Mouse (Mus musculus): ENCODE results near the gene Fbxo10.
"Not testable (repeated sequence)": the region's sequence is repeated elsewhere in the genome, so short reads cannot be mapped to it uniquely, and the experiment has no call there.

The Fbxo10 gene

DNA sequence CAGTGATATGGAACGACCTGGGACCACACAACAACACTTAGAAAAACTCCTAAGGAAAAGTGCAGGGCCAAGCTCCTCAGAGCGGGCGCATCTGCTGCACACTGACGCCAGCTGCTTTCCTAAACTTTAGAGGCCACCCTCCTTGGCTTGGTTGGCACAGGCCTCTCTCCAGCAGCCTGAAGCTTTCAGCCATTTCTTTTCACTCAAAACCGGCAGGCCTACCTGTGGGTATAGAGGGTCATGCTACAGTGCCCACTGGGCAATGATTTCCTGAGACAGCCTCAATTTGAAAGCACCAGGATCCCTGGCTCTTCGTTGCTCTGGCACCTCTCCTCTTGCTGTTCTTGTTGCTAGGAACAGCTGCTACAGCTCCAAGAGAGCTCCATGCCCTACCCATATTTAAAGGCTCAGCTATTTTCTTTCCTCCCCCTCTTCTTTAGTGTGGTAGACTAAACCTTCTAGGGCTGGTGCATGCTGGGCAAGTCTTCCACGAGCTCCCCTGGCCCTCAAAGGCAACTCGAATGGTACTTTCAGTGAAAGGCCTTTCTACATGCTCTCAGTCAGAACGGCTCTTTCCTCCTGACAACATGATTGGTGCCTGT is 37.0 kb downstream of the Fbxo10 start:
- no peak for DNase-seq

GRCm38 (mm10) chr4:45046679-45047078 is 37.7 kb downstream of the Fbxo10 start:
- no peak for DNase-seq

DNA sequence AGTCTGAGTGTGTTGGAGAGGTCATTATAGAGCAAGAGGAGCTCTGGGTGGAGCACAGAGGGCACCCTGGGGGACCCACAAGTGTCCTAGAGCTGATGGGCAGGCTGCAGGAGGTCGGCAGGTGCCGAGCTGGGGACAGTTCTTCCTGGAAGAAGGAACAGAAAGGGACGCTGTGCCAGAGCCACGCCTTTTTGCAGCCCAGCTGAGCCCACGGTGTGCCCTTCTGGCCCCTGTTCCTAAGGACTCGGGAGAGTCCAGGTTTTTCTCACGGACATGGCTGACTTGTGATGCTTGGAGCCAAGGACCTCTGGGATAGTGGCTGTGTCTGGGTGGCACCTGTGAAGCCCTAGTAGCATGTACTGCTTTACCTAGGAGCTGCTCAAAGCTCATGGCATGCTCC is 43.6 kb downstream of the Fbxo10 start:
- no peak for DNase-seq

DNA sequence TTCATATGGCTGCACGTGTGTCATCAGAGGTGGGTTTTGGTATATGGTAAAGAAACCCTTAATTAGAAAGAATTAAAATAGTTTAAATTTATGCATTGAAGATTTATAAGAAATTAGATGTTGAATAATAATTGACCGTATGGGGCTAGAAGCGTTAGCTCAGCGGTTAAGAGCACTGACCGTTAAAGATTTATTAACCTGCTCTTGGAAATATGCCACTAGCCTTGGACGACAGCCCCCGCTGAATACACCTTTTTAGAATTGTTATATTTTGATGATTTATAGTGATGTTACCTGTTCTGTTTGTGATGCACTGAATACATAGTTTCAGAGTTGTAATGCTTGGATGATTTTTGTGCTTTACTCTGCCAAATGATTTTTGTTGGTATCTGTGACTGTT is 44.9 kb downstream of the Fbxo10 start:
- not testable (repeated sequence) for DNase-seq

DNA sequence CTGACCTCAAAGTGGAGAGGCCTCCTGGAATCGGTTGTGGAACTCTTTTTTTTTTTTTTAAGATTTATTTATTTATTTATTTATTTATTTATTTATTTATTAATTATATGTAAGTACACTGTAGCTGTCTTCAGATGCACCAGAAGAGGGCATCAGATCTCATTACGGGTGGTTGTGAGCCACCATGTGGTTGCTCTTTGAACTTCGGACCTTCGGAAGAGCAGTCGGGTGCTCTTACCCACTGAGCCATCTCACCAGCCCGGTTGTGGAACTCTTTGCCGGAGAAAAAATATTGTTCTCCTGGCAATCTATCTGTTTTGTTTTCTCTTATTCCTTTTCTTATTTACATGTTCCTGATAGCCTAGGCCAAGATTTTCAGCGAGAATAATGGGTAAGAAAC is 45.5 kb downstream of the Fbxo10 start:
- not testable (repeated sequence) for DNase-seq

DNA sequence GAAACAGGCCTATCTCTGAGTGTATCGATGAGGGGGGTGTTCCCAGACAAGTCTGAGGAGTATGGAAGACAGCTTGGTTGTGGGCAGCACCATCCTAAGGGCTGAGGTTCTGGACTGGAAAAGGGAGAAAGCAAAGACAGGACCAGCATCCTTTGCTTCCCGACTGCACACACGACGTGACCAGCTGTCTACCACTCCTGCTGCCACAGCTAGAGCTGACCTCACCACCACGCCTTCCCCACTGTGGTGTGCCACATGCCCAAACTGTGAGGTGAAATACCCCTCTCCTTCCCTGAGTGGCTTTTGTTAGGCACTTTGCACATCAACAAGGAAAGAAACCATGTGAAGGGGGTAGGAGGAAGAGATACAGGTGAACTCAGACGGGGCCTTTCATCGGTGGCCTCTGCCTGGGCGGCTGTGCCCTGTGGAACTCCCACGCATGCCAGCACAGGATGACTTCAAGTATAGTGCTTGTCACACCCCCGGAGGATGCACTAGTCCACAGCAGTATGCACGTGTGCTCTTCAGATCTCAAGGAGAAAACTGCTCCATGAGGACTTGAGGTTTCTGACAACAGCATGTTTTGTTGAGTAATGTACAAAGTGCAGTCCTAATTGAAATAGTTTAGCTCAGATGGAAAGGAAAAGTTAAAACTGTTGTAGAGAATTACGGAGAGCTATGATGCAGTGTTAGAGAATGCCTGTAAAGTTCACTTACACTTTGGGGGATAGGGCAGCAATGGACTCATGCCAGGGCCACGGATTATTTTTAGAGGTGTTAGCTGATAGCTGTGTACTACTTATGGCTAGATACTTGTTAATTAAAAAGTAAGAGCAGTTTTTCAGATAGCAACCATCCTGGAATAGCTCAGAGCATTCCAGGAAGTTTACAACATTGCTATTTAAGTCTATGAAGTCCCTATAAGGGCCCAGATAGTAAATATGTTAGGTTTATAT is 46.7 kb downstream of the Fbxo10 start:
- no peak for DNase-seq

DNA sequence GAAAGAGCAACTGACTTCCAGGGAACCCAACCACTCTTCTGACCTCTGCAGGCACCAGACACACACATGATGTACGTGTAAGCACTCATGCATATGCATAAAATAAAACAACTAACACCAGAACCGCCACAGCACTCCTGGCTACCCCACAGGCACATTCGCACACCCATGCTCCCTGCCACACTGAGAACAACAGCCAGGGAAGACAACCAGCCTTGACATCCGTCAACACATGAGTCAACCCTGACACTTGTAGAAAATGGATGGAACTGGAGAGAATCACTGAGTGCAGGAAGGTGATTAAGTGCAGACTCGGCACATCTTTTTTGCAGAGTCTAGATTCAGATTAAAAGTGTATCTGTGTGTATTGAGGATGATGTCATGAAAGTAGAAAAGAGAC is 47.8 kb downstream of the Fbxo10 start:
- no peak for DNase-seq

DNA sequence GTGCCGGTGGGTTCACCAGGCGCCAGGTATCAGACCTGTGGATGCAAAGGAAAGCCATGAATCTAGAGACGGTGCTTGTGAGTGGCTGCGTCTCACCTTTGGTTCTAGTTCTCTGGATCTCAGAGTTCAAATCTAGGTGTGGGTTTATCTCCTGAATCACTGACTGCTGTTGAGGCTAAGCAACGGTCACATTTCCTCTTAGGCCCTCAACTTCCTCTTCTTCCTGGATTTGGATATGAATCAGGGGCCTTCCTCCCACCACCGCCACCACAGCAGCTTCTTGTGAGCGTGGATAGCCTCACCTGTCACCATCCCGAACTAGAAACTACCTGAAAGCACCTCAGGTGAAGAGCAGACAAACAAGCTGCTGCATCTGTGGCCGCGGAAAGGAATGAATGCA is 48.4 kb downstream of the Fbxo10 start:
- no peak for DNase-seq

DNA sequence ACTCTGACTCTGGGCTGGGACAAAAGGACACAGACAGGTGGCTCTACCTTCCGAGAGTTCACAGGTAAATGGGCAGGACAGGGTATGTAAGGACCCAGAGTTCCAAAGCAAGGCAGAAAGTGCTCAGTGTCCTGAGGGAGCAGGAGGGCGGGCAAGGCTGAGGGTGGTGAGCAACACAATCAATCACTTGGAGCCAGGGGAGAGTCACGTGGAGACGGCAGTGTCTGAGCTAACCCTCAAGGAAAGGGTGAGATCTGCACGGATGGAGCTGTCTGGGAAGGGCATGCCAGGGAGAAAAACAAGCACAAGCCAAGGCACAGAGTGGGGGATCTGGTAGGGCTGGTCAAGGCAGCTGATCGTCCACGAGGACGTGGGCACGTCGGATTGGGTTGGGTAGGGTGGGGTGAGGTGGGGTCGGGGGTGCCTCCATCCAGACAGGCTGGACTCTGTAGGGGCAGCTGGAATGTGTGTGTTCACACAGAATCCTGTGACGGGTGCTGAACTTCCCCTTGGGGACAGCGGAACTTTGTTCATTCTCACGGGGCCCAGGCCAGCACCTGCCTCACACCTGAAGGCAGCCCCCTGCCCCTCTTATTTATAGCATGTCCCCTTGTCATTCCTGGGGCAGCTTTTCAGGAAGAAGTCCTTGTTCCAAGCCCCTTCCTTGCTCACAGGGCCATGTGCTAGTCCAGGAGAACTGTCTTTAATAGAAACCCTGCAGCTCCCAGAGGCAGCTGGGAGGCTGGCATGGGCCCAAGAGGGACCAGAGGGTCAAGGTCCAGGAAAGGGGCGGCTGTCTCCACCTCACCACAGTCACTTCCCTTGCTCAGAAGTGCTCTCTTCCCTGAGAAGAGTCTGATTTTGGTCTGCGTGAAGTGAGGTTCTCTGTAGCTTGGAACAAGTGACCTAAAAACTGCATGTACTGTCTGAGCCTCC is 49.4 kb downstream of the Fbxo10 start:
- no peak for DNase-seq

DNA sequence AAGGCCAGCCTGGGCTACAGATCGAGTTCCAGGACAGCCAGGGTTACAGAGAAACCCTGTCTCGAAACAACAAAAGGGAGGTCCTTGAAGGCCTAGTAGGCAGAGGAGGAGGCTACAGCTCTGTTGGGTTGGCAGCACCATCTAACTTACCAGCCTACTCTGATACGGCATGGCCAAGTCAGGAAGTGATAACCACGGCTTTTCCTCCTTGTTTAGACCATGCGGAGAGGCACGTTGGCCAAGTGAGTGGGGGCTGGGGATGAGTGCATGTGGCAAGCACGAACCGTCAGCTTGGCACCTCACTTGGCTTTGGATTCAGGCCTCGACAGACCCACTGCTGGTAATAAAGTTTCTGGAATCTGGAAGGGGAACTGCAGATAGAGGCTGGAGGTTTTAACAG is 51.8 kb downstream of the Fbxo10 start:
- DNase-seq, result no peak

DNA sequence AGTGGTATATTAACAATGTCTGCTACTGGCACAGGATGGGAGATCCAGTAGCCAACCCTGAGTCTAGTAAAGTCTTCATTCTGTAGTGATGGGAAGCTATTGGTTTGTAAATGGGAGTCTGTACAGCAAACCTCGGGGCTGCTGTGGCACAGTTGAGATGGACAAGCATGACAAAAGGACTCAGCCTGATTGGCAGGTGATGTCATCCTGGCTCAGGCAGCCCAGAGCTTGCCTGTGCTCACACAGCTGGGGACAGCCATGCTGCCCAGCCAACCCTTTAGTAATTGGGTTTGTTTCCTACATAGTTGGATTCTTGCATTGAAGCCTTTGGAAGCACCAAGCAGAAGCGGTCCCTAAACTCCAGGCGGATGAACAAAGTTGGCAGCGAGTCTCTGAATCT is 57.9 kb downstream of the Fbxo10 start:
- DNase-seq, result no peak

DNA sequence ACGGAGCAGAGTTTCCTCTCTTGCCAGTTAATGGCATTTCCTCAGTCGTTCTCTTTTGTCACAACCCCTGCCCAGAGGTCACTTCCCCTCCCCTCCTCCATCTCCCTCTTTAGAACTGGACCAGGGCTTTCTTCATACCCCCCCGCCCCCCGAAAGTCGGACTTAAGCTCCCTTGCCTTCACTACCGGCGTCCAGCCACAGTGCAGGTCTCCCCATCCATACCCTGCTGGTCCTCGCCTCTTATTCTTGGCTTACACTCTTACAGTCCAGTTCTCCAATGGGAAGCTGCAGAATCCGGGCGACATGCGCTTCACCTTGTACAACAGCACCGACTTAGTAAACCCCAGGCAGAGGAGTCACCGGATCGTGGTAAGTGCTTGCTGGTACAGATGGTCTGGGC is 65.4 kb downstream of the Fbxo10 start:
- DNase-seq, result no peak

GRCm38 (mm10) chr4:45018452-45018980 is 65.9 kb downstream of the Fbxo10 start, which contains the start of gene Polr1e:
Gene Polr1e, plus strand, starts transcription at chr4:45018583.
- peak; percentile 80 for DNase-seq

DNA sequence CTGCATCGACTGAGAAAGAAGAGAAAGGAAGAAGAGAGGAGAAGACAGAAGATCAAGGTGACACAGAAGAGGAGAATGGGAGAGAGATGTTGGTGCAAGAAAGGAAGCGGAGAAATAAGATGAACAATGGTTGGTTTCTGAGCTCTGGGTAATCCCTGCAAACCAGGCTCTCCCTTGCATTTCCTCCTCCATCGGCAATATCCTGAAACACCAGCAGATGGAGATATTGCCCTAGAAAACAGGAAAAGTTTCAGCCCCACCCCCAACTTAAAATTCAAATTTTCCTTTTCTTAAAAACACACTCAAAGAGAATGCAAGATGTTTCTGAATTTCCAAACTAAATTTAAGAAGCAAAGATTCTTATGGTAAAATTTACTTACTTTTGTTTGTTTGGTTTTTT is 68.8 kb downstream of the Fbxo10 start:
- peak; percentile 54 for DNase-seq

GRCm38 (mm10) chr4:45013537-45013936 is 70.9 kb downstream of the Fbxo10 start:
- DNase-seq, result no peak

DNA sequence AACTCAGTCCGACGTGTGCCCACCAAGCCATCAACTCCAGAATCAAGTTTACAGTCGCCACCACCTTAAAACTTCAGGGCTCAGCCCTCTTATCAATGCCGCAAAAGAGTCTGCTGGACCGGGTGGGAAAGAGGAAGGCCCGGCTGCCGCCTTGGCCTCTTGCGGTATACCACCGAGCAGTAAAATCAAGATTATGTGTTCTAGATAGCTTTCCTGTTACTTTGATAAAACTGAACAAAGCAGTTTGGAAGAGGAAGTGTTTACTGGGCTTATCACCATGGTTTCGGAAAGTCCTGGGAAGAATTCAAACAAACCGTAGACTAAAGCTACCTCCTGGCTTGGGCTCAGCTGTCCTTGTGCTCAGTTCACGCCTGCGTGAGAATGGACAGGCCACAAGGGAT is 71.4 kb downstream of the Fbxo10 start:
- no peak for DNase-seq

- DNase-seq, result peak; percentile 99
Measured at GRCm38 (mm10) chr4:45012105-45012975, 72.1 kb downstream of the Fbxo10 start, which contains the start of gene Zbtb5. Gene Zbtb5, minus strand, starts transcription at chr4:45012412.

- DNase-seq, result no peak
Measured at GRCm38 (mm10) chr4:45011581-45012104, 72.8 kb downstream of the Fbxo10 start.

- no peak for DNase-seq
Measured at GRCm38 (mm10) chr4:45010806-45011415, 73.5 kb downstream of the Fbxo10 start.

GRCm38 (mm10) chr4:45005452-45005851 is 79.0 kb downstream of the Fbxo10 start:
- DNase-seq, result no peak

GRCm38 (mm10) chr4:45000001-45000400 is 84.4 kb downstream of the Fbxo10 start:
- DNase-seq, result no peak

Measured in right cerebral cortex, postnatal 25 days (tissue).